Mouse (Mus musculus) bone marrow macrophage, adult 2 months (primary cell): ENCODE data around the gene Tff2.

Experiments
- CTCF ChIP-seq: IDR thresholded peaks from 2 replicates; pipeline ENCODE4 v1.5.1; 2012; ENCODE audit warnings: low read depth, mild to moderate bottlenecking, low read length, moderate library complexity
- POLR2A ChIP-seq: IDR thresholded peaks from 2 replicates; pipeline ENCODE4 v1.6.1; 2012; ENCODE audit warnings: mild to moderate bottlenecking, low read depth, low read length, borderline replicate concordance

DNA sequence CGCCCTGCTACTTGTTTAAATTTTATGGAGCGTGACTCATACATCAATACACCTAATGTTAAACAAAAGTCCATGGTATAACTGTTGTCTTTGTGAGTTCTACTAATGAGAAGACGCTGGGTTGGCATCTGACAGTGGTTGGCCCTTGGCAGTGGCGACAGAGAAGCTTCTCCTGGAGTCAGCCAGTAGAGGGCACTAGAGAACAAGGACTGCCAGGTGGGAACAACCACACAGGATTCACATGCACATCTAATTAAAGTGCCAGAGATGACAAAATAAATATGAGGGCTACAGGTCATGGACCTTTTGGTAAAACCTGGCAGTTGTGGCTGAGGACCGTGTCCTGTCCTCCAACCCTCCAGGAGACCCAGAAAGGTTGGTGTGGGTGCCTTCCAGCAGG is 5.7 kb downstream of the Tff2 start:
- TF ChIP-seq CTCF = peak; percentile 89
- no peak for TF ChIP-seq POLR2A
